Mouse (Mus musculus): ENCODE data around the gene Psip1. TPM values are rescaled to one million over a fixed set of nuclear protein-coding genes. Genes with fewer than 3 reads are reported as not detected.

Gene Psip1
- polyA plus RNA-seq, 1 experiment from 2014 or later, result 396 TPM

DNA sequence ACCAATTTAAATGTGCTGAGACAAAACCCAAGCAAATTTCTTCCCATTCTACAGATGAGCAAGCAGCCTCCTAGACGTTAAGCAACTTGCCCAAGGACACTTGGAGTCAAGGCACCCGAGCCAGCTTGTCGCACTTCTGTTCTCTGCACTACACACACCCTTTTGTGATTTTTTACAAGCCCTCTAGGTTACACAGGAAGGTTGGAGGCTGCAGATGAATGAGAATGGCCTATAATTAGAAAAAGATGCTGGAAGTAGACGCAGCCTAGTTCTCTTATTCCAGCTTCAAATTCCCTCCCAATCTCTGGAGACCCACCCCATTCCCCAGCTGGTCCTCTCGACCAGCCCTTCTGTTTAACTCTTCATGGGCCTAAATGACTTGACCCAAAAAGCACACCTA, 2.9 kb upstream of the Psip1 start:
- no peak overlapping the region for H3K4me2 ChIP-seq (ENCODE audit: low read length)
- H3K9me3 ChIP-seq (ENCODE audit: control insufficient read depth, low read length), result no peaks in the 10 kb centered on the region
- DNase-seq, result no peak
- ATAC-seq (ENCODE audit: low FRiP score, low TSS enrichment), result no peak
- no peak overlapping the region for H3K9ac ChIP-seq (replicated peaks; ENCODE audit: low read length)
- no peak overlapping the region for H3K4me3 ChIP-seq (replicated peaks; ENCODE audit: low read depth, low read length)
- 27% methylated on average over 5 of the region's 5 CpGs for WGBS
- H3K4me1 ChIP-seq (ENCODE audit: control insufficient read depth, insufficient read depth, low read length), result peaks cover 15% of the 10 kb centered on the region
- H3K27me3 ChIP-seq (ENCODE audit: control insufficient read depth, insufficient read depth, low read length), result no peaks in the 10 kb centered on the region
- no peak overlapping the region for H3K27ac ChIP-seq (replicated peaks; ENCODE audit: low read depth, low read length)
- peaks cover 7% of the 10 kb centered on the region for H3K36me3 ChIP-seq (ENCODE audit: control insufficient read depth, insufficient read depth, low read length)

DNA sequence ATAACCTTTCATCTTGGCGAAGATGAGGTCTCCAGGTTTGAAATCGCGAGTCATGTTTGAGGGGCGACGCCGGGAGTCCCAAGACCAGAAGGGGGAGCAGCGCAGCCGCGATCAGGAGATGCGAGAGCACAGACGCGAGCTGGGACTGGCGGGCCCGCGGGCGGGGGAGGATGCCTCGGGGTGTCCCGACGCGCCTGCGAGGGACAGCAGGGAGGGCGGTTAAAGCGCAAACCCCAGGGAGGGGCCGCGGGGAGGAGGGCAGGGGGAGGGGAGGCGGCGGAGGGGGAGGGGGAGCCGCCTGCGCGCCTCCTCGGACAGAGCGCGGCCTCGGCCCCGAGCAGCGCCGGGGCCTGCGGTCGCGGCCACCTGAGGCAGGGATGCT, 533 bp downstream of the Psip1 start:
- 0% methylated on average over 29 of the region's 40 CpGs for WGBS
- Histone ChIP-seq H3K4me3 (replicated peaks; ENCODE audit: low read depth, low read length) (peak overlapping the region; percentile 93), H3K9me3 (ENCODE audit: control insufficient read depth, low read length) (no peaks in the 10 kb centered on the region), H3K36me3 (ENCODE audit: control insufficient read depth, insufficient read depth, low read length) (peaks cover 35% of the 10 kb centered on the region), H3K9ac (replicated peaks; ENCODE audit: low read length) (peak overlapping the region; percentile 99), H3K27ac (replicated peaks; ENCODE audit: low read depth, low read length) (peak overlapping the region; percentile 99), H3K27me3 (ENCODE audit: control insufficient read depth, insufficient read depth, low read length) (no peaks in the 10 kb centered on the region), H3K4me2 (ENCODE audit: low read length) (peak overlapping the region; percentile 78), H3K4me1 (ENCODE audit: control insufficient read depth, insufficient read depth, low read length) (peaks cover 23% of the 10 kb centered on the region)
- peak; percentile 84 for ATAC-seq (ENCODE audit: low FRiP score, low TSS enrichment)
- DNase-seq, result peak; percentile 95

DNA sequence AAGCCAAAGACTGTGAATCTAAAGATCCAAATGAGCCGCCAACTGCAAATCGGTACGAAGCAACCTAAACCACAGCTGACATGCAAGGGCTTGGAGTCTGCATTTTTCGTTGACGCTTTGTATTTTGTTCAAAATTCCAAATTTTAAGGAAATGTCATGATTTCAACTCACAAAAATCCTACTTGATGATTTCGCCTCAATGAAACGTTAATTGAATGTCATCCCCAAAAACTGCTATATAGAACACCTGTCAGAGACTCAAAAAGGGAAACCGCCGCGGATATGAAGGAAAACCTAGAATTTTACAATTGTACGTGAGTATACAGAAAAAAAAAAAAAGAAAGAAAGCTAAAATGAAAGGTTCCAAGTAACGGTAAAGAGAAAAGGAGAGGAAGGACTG, 1.0 kb downstream of the Psip1 start:
- H3K9ac ChIP-seq (replicated peaks; ENCODE audit: low read length), result peak overlapping the region; percentile 99
- 19% methylated on average over 12 of the region's 12 CpGs for WGBS
- peak overlapping the region; percentile 93 for H3K4me3 ChIP-seq (replicated peaks; ENCODE audit: low read depth, low read length)
- ATAC-seq (ENCODE audit: low FRiP score, low TSS enrichment), result no peak
- H3K4me2 ChIP-seq (ENCODE audit: low read length), result peak overlapping the region; percentile 78
- peak overlapping the region; percentile 99 for H3K27ac ChIP-seq (replicated peaks; ENCODE audit: low read depth, low read length)
- peaks cover 39% of the 10 kb centered on the region for H3K36me3 ChIP-seq (ENCODE audit: control insufficient read depth, insufficient read depth, low read length)
- no peaks in the 10 kb centered on the region for H3K27me3 ChIP-seq (ENCODE audit: control insufficient read depth, insufficient read depth, low read length)
- no peaks in the 10 kb centered on the region for H3K9me3 ChIP-seq (ENCODE audit: control insufficient read depth, low read length)
- peak; percentile 27 for DNase-seq
- H3K4me1 ChIP-seq (ENCODE audit: control insufficient read depth, insufficient read depth, low read length), result peaks cover 23% of the 10 kb centered on the region

DNA sequence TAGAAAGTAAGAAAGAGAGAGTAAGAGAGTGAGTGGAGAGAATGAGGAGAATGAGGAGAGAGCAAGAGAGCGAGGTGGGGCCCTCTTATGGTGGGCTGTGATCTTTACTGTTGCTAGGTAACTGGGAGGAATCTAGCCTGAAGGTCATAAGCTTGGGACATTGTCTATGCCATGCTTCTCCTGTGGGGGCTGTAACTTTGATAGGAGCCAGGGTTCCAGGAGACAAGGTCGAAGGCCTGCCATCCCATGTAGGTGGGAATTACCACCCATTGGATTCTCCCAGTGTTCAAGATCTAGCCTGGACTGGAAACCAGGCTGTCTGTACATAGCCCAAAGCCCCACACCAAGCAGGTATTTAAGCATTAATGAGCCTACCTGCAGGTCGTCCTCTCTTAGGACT, 18.1 kb downstream of the Psip1 start:
- 0 out of 2 replicates have a peak overlapping the region, but pooled peaks have one; percentile 13 for H3K27ac ChIP-seq (replicated peaks; ENCODE audit: low read depth, low read length)
- 64% methylated on average over 3 of the region's 3 CpGs for WGBS
- no peaks in the 10 kb centered on the region for H3K4me1 ChIP-seq (ENCODE audit: control insufficient read depth, insufficient read depth, low read length)
- no peaks in the 10 kb centered on the region for H3K27me3 ChIP-seq (ENCODE audit: control insufficient read depth, insufficient read depth, low read length)
- DNase-seq (no peak), ATAC-seq (ENCODE audit: low FRiP score, low TSS enrichment) (no peak)
- H3K4me3 ChIP-seq (replicated peaks; ENCODE audit: low read depth, low read length), result no peak overlapping the region
- H3K36me3 ChIP-seq (ENCODE audit: control insufficient read depth, insufficient read depth, low read length), result peaks cover 88% of the 10 kb centered on the region
- no peaks in the 10 kb centered on the region for H3K9me3 ChIP-seq (ENCODE audit: control insufficient read depth, low read length)
- H3K4me2 ChIP-seq (ENCODE audit: low read length), result no peak overlapping the region
- no peak overlapping the region for H3K9ac ChIP-seq (replicated peaks; ENCODE audit: low read length)

DNA sequence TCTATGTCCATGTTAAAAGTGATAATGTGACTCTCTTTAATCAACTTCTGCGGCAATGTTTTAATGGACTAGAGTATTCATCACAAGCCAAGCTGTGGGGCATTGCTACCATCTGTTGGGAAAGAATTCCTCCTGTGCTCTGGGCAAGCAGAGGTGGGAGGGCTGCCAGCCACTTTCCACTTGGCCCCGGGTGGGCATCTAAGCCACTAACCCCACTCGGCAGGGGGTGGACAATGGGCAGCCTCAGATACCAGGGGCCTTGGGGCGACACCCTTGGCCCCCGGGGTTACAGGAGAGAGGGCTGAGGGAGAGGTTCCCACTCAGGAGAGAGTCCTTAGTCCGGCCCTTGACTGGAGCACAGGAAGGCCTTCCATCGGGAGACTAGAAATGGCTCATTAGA, 18.6 kb downstream of the Psip1 start:
- Histone ChIP-seq H3K27ac (replicated peaks; ENCODE audit: low read depth, low read length) (peak overlapping the region; percentile 33; the same call in 1 of the 2 replicates), H3K9ac (replicated peaks; ENCODE audit: low read length) (no peak overlapping the region), H3K4me1 (ENCODE audit: control insufficient read depth, insufficient read depth, low read length) (no peaks in the 10 kb centered on the region), H3K36me3 (ENCODE audit: control insufficient read depth, insufficient read depth, low read length) (peaks cover 88% of the 10 kb centered on the region), H3K4me2 (ENCODE audit: low read length) (no peak overlapping the region), H3K27me3 (ENCODE audit: control insufficient read depth, insufficient read depth, low read length) (no peaks in the 10 kb centered on the region), H3K9me3 (ENCODE audit: control insufficient read depth, low read length) (no peaks in the 10 kb centered on the region), H3K4me3 (replicated peaks; ENCODE audit: low read depth, low read length) (no peak overlapping the region)
- no peak for DNase-seq
- ATAC-seq (ENCODE audit: low FRiP score, low TSS enrichment), result no peak
- 82% methylated on average over 7 of the region's 7 CpGs for WGBS

DNA sequence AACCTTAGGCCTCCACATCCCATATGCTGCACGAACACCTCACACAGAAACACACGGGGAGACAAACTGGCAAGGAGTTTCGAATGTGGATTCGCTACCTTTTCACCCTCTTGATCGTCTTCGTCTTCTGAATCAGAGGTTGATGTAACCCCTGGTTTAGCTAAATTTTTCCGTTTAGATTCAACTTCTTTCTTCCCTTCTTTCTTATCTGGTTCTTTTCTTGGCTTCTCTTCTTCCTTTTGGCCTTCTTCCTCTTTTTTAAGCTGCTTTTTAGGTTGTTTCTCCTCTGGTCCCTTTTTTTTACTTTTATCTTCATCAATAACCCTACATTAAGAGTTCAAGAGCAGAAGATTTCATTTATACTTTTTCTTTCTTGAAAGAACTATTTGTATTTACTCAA, 21.4 kb downstream of the Psip1 start:
- ATAC-seq (ENCODE audit: low FRiP score, low TSS enrichment), result no peak
- no peak overlapping the region for H3K4me2 ChIP-seq (ENCODE audit: low read length)
- H3K4me1 ChIP-seq (ENCODE audit: control insufficient read depth, insufficient read depth, low read length), result no peaks in the 10 kb centered on the region
- DNase-seq, result no peak
- peaks cover 84% of the 10 kb centered on the region for H3K36me3 ChIP-seq (ENCODE audit: control insufficient read depth, insufficient read depth, low read length)
- WGBS, result 94% methylated on average over 7 of the region's 7 CpGs
- H3K4me3 ChIP-seq (replicated peaks; ENCODE audit: low read depth, low read length), result no peak overlapping the region
- no peaks in the 10 kb centered on the region for H3K27me3 ChIP-seq (ENCODE audit: control insufficient read depth, insufficient read depth, low read length)
- H3K9ac ChIP-seq (replicated peaks; ENCODE audit: low read length), result no peak overlapping the region
- H3K9me3 ChIP-seq (ENCODE audit: control insufficient read depth, low read length), result no peaks in the 10 kb centered on the region
- no peak overlapping the region for H3K27ac ChIP-seq (replicated peaks; ENCODE audit: low read depth, low read length)

DNA sequence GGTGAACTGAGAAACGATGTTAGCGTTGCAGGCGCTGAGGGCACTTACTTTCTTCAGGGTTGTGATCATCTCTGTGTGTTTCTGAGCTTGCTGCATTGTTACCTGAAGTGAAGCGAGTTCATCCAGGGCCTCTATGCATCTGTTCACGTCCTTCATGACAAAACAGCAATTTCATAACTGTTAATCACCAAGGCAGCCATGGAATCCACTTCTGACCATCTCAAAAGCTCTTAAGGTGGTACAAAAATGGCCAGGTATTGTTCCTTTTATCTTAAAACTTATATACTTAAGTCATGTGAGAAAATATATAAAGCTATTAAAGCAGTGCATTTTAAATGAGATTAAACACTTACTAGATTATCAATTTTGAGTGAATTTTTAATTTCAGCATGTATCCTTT, 26.2 kb downstream of the Psip1 start:
- Histone ChIP-seq H3K4me2 (ENCODE audit: low read length) (no peak overlapping the region), H3K27me3 (ENCODE audit: control insufficient read depth, insufficient read depth, low read length) (no peaks in the 10 kb centered on the region), H3K9ac (replicated peaks; ENCODE audit: low read length) (no peak overlapping the region), H3K4me3 (replicated peaks; ENCODE audit: low read depth, low read length) (no peak overlapping the region), H3K27ac (replicated peaks; ENCODE audit: low read depth, low read length) (no peak overlapping the region), H3K36me3 (ENCODE audit: control insufficient read depth, insufficient read depth, low read length) (peaks cover 87% of the 10 kb centered on the region), H3K4me1 (ENCODE audit: control insufficient read depth, insufficient read depth, low read length) (no peaks in the 10 kb centered on the region), H3K9me3 (ENCODE audit: control insufficient read depth, low read length) (no peaks in the 10 kb centered on the region)
- WGBS, result 90% methylated on average over 5 of the region's 5 CpGs
- no peak for ATAC-seq (ENCODE audit: low FRiP score, low TSS enrichment)
- DNase-seq, result no peak

DNA sequence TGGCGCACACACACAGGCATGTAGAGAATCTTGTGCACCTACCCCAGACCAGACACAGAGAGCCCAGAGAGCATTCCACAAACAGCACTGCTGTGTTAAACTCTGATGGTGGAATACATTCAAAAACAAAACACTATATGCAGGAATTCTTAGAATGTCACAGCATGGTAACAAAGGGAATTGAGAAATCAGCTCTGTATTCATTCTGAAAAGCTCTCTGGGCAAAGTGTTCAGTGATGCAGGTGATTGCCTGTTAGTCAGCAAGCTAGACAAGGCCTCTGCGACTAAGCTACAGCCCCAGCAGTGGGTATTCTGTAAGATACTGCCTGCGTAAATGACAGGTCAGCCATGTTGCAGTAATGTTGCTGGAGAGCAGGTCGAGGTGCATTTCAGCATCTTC, 35.5 kb downstream of the Psip1 start:
- no peak for ATAC-seq (ENCODE audit: low FRiP score, low TSS enrichment)
- no peak for DNase-seq
- H3K9me3 ChIP-seq (ENCODE audit: control insufficient read depth, low read length), result no peaks in the 10 kb centered on the region
- H3K27ac ChIP-seq (replicated peaks; ENCODE audit: low read depth, low read length), result no peak overlapping the region
- H3K4me2 ChIP-seq (ENCODE audit: low read length), result no peak overlapping the region
- no peaks in the 10 kb centered on the region for H3K27me3 ChIP-seq (ENCODE audit: control insufficient read depth, insufficient read depth, low read length)
- H3K4me1 ChIP-seq (ENCODE audit: control insufficient read depth, insufficient read depth, low read length), result no peaks in the 10 kb centered on the region
- no peak overlapping the region for H3K4me3 ChIP-seq (replicated peaks; ENCODE audit: low read depth, low read length)
- H3K9ac ChIP-seq (replicated peaks; ENCODE audit: low read length), result no peak overlapping the region
- WGBS, result 90% methylated on average over 4 of the region's 4 CpGs
- H3K36me3 ChIP-seq (ENCODE audit: control insufficient read depth, insufficient read depth, low read length), result peaks cover 63% of the 10 kb centered on the region

DNA sequence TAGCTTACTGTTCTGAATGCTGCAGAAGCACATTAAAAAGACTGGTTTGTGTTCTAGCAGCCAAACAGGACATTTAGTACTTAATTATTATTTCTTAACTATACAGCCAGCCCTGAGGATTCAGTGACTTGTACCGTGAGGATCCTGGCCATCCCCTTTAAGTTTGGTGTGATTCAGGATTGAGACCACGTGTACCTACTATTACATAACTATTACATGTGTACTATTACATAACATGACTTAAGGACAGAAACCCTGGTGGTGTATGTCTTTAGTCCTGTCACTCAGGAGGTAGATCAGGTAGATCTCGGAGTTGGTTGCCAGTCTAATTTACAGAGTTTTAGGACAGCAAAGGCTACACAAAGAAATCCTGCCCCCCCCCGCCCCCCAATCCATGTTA, 45.2 kb downstream of the Psip1 start:
- no peak for DNase-seq
- Histone ChIP-seq H3K27ac (replicated peaks; ENCODE audit: low read depth, low read length) (no peak overlapping the region), H3K4me1 (ENCODE audit: control insufficient read depth, insufficient read depth, low read length) (no peaks in the 10 kb centered on the region), H3K27me3 (ENCODE audit: control insufficient read depth, insufficient read depth, low read length) (no peaks in the 10 kb centered on the region), H3K9ac (replicated peaks; ENCODE audit: low read length) (no peak overlapping the region), H3K36me3 (ENCODE audit: control insufficient read depth, insufficient read depth, low read length) (peaks cover 62% of the 10 kb centered on the region), H3K4me3 (replicated peaks; ENCODE audit: low read depth, low read length) (no peak overlapping the region), H3K4me2 (ENCODE audit: low read length) (no peak overlapping the region), H3K9me3 (ENCODE audit: control insufficient read depth, low read length) (no peaks in the 10 kb centered on the region)
- WGBS, result 88% methylated on average over 4 of the region's 4 CpGs
- ATAC-seq (ENCODE audit: low FRiP score, low TSS enrichment), result no peak
